Mouse (Mus musculus): Measurements from ENCODE around the gene Adam30. TPM values are rescaled to one million over a fixed set of nuclear protein-coding genes. Genes with fewer than 3 reads are reported as not detected.

The Adam30 gene
- total RNA-seq, 2 experiments from 2014 or later, result not detected

- no peak for ATAC-seq (replicated peaks; ENCODE audit: low FRiP score, poor library complexity, severe bottlenecking)
Observed at GRCm38 (mm10) chr3:98180805-98181204, 20.4 kb downstream of the Adam30 start.

DNA sequence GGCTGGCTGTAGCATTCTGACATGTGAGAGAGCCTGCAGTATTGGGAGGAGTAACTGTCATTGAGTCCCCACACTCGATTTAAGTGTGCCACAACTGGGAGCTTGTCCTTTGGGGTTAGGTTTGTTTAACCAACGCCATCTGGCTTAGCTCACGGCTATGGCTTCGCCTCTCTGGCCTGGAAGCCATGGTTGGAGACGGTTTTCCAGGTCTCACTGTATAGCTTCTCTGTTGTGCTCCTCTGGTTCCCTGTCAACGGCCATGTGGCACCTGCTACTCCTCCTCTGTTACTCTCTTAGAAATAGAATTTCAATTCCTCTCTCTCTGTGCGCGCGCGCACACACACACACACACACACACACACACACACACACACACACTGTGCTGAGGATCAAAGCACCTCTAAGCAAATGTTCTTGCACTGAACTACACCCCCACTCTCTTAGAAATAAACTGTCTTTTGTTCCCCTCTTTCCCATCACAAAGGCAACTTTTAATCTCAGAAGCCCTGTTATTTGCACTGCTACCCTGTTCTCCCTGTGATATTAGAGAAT is 24.8 kb downstream of the Adam30 start:
- no peak for ATAC-seq (replicated peaks; ENCODE audit: low FRiP score, poor library complexity, severe bottlenecking)

- no peak for ATAC-seq (replicated peaks; ENCODE audit: low FRiP score, poor library complexity, severe bottlenecking)
Observed at GRCm38 (mm10) chr3:98187777-98188176, 27.3 kb downstream of the Adam30 start.

DNA sequence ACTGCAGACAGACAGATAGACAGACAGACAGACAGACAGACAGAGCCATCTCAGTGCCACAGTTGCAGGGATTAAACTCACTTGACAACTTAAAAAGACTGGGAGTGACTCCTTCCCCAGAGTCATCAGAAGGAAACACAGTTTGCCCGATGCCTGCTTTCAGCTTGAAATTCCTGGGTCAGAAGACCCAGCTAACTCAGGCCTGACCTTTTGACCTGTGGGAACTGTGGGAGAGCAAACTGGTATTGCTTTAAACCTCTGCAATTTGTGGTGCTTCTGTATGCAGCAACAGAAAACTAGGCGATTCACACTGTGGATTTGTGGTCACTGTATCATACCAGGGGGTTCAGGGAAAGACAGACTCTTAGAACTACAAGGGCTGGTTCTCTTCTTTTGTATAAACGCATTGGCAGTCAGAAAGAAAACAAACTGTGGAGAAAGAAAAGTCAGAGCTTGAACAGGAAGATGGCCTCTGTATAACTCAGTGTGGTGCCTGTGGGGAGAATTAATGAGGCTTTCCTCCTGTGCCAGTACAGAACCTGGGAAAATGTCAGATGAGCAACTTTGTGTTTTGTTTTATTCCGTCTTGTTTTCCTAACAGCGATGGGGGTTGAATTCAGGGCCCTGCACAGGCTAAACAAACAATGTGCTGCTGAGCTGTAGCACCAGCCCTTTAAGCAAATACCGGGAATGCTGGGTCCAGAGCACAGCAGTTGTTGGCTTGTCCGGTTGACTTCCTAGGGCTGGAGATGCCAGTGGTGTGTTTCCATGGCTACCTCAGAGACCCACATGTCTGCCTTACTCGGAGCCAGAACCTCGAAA is 37.5 kb downstream of the Adam30 start:
- ATAC-seq (replicated peaks; ENCODE audit: low FRiP score, poor library complexity, severe bottlenecking), result no peak

GRCm38 (mm10) chr3:98199747-98200146 is 39.3 kb downstream of the Adam30 start:
- no peak for ATAC-seq (replicated peaks; ENCODE audit: low FRiP score, poor library complexity, severe bottlenecking)

GRCm38 (mm10) chr3:98203282-98203681 is 42.9 kb downstream of the Adam30 start:
- no peak for ATAC-seq (replicated peaks; ENCODE audit: low FRiP score, poor library complexity, severe bottlenecking)

DNA sequence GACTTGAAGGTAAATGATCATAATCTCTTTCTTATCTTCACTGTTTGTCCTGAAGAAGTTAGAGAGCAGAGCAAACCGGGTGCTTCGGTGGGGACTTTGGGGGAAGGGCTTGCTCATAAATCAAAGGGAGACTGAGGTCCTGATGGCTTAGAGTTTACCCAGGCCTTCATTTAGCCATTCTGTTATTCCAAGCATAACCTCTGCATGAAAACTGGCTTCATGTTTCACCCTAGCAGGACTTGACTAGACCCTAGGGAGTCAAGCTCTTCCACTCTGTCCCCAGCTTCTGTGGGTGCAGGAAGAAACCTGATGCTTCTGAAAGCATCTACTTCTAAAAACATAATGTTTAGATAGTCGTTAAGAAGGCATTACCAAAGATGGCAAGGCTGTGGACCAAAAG is 46.5 kb downstream of the Adam30 start:
- no peak for ATAC-seq (replicated peaks; ENCODE audit: low FRiP score, poor library complexity, severe bottlenecking)

- ATAC-seq (replicated peaks; ENCODE audit: low FRiP score, poor library complexity, severe bottlenecking), result no peak
Observed at GRCm38 (mm10) chr3:98209161-98209560, 48.7 kb downstream of the Adam30 start.

- no peak for ATAC-seq (replicated peaks; ENCODE audit: low FRiP score, poor library complexity, severe bottlenecking)
Observed at GRCm38 (mm10) chr3:98210860-98211259, 50.4 kb downstream of the Adam30 start.

- no peak for ATAC-seq (replicated peaks; ENCODE audit: low FRiP score, poor library complexity, severe bottlenecking)
Observed at GRCm38 (mm10) chr3:98211301-98212081, 51.1 kb downstream of the Adam30 start.

Other genes with a start within 250 kb of the Adam30 start
- 16.3 and 16.6 TPM in 2 replicates for gene Notch2, start 147.1 kb upstream of the Adam30 start, total RNA-seq (2015; ENCODE audit: low replicate concordance)
- 11.0 and 18.5 TPM in 2 replicates for gene Notch2, start 147.1 kb upstream of the Adam30 start, total RNA-seq (2017; ENCODE audit: low replicate concordance)
- gene Reg4, start 61.5 kb downstream of the Adam30 start, total RNA-seq (2015; ENCODE audit: low replicate concordance), result not detected in 2 replicates
- not detected in 2 replicates for gene Reg4, start 61.5 kb downstream of the Adam30 start, total RNA-seq (2017; ENCODE audit: low replicate concordance)
- gene Hmgcs2, start 119.8 kb downstream of the Adam30 start, total RNA-seq (2015; ENCODE audit: low replicate concordance), result not detected in 2 replicates
- 1.6 TPM in 1 of 2 replicates, not detected in the other for gene Hmgcs2, start 119.8 kb downstream of the Adam30 start, total RNA-seq (2017; ENCODE audit: low replicate concordance)
- 6.7 and 6.8 TPM in 2 replicates for gene Phgdh, start 179.4 kb downstream of the Adam30 start, total RNA-seq (2015; ENCODE audit: low replicate concordance)
- gene Phgdh, start 179.4 kb downstream of the Adam30 start, total RNA-seq (2017; ENCODE audit: low replicate concordance), result 6.7 and 17.9 TPM in 2 replicates
- gene Zfp697, start 221.8 kb downstream of the Adam30 start, total RNA-seq (2015; ENCODE audit: low replicate concordance), result not detected in 2 replicates
- gene Zfp697, start 221.8 kb downstream of the Adam30 start, total RNA-seq (2017; ENCODE audit: low replicate concordance), result not detected in 2 replicates

All from erythroid progenitor cell, adult 5-6 weeks (primary cell).